Mouse (Mus musculus): ENCODE results near the gene Prps1. TPM values are rescaled to one million over a fixed set of nuclear protein-coding genes. Genes with fewer than 3 reads are reported as not detected.
"Not testable (repeated sequence)": the region's sequence is repeated elsewhere in the genome, so short reads cannot be mapped to it uniquely, and the experiment has no call there.

Prps1 gene
- polyA plus RNA-seq, 1 experiment from 2014 or later = 37.7 TPM

DNA sequence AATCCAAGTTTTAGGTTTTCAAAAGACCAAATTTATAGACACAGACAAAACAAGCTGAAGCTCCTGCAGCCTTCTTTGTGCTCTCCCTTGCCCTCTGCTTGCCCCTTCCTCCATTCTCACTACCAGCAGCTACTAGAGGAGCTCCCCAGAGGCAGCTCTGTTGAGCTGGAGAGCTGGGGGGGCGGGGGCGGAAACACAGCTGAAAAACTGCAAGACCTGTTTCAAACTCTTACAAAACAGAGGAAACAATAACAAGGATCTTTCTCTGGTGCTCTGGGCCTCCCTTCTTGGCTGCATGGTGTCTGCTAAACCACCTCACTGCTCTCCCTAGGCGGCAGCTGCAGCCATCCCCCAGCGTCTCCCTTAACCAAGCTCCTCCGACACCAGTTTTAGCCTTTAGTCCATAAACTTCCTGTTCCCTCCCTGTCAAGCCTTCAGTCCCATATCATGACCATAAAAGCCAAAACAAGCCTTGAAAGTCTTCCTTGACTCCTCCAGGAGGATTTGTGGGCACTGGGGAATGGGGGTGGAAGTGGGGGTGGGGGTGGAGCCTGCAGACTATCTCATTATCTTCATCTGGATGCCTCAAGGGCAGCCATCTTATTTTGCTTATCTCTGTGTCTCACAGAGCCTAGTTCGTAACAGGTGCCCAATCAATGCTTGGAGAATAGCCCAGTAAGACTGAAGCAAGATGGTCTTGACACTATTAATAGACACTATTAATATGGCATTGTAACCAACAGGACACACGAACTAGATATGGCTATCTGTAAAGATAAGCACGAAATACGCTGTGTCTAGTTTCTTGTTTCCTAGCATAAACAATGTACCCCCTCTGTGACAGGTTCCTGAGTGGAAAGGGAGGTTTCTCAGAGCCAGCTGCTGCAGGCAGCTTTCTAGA, 45.2 kb downstream of the Prps1 start:
- H3K27me3 ChIP-seq = peaks cover 6% of the 10 kb centered on the region; the same call in 1 of the 2 replicates

DNA sequence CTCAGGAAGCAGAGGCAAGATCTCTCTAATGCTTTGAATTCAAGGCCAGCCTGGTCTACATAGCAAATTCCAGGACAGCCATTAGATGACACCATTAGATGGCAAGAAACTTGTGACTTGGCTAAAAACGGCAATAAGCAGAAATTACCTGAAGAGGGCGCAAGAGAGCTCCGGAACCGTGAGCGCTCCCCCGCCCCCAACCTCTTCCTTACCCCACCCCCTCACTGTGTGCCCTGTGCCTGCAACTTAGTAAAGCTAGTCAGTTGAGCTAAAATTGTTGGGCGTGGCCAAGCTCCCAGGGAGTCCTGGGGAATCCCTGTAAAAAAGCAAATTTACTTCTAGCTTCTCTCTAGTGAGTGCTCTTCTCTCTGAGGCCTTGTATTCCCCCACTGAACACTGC, 47.5 kb downstream of the Prps1 start:
- no peaks in the 10 kb centered on the region for H3K9me3 ChIP-seq
- H3K4me2 ChIP-seq = no peak overlapping the region
- H3K4me3 ChIP-seq = no peak overlapping the region
- WGBS = 21% methylated on average over 7 of the region's 7 CpGs
- H3K36me3 ChIP-seq = no peaks in the 10 kb centered on the region
- H3K9ac ChIP-seq = no peak overlapping the region
- H3K27ac ChIP-seq = no peak overlapping the region
- no peak for ATAC-seq (ENCODE audit: insufficient number of reproducible peaks, low FRiP score, low TSS enrichment, low read depth)
- 0 out of 2 replicates have a peak, but pooled peaks cover 5% of the 10 kb centered on the region for H3K4me1 ChIP-seq
- peaks cover 13% of the 10 kb centered on the region for H3K27me3 ChIP-seq

More for the DNA sequence above, 45.2 kb downstream of the Prps1 start:
- Histone ChIP-seq H3K4me2 (no peak overlapping the region), H3K4me1 (0 out of 2 replicates have a peak, but pooled peaks cover 5% of the 10 kb centered on the region), H3K36me3 (no peaks in the 10 kb centered on the region), H3K9ac (no peak overlapping the region), H3K9me3 (no peaks in the 10 kb centered on the region), H3K27ac (no peak overlapping the region), H3K4me3 (no peak overlapping the region)
- WGBS = 60% methylated on average over 9 of the region's 9 CpGs
- ATAC-seq (ENCODE audit: insufficient number of reproducible peaks, low FRiP score, low TSS enrichment, low read depth) = no peak

DNA sequence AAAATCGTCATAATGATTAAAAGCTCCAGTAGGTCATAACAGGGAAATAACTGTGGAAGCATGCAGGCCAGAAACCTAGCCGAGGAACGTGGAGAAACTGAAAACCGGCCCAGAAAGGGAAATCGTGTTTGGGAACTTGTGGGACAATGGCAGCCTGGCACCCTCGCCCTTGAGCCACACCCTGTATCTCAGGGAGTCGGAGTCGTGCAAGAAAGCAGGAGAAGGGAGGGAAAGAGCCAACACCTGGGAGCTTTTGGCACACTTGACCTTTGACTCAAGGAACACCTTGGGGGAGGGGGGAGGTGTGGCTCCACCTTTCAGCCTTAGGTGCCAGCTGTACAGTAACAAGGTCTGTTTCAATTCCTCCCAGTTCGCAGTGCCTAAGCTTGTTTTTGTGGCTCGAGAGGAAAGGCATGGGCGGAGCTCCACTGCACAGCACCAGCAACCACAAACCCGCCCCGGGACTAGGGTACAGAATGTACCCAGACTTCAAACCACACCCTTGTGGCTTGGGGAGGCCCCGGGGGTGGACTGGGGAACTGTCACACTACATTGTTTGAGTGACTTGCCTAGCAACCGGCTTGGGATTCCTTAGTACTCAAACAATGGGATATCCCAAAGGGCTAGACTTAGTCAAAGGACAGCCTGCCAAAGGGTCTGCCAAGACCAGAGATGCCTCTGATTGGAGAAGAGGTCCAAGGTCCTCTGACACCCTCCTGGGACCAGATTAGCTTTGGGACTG, 49.3 kb downstream of the Prps1 start:
- WGBS = 61% methylated on average over 15 of the region's 15 CpGs
- no peak overlapping the region for H3K27ac ChIP-seq
- no peaks in the 10 kb centered on the region for H3K9me3 ChIP-seq
- H3K9ac ChIP-seq = no peak overlapping the region
- no peak overlapping the region for H3K4me3 ChIP-seq
- H3K27me3 ChIP-seq = peaks cover 15% of the 10 kb centered on the region
- no peaks in the 10 kb centered on the region for H3K36me3 ChIP-seq
- H3K4me2 ChIP-seq = no peak overlapping the region
- peak; percentile 78 for ATAC-seq (ENCODE audit: insufficient number of reproducible peaks, low FRiP score, low TSS enrichment, low read depth)
- peaks cover 7% of the 10 kb centered on the region; the same call in 1 of the 2 replicates for H3K4me1 ChIP-seq

DNA sequence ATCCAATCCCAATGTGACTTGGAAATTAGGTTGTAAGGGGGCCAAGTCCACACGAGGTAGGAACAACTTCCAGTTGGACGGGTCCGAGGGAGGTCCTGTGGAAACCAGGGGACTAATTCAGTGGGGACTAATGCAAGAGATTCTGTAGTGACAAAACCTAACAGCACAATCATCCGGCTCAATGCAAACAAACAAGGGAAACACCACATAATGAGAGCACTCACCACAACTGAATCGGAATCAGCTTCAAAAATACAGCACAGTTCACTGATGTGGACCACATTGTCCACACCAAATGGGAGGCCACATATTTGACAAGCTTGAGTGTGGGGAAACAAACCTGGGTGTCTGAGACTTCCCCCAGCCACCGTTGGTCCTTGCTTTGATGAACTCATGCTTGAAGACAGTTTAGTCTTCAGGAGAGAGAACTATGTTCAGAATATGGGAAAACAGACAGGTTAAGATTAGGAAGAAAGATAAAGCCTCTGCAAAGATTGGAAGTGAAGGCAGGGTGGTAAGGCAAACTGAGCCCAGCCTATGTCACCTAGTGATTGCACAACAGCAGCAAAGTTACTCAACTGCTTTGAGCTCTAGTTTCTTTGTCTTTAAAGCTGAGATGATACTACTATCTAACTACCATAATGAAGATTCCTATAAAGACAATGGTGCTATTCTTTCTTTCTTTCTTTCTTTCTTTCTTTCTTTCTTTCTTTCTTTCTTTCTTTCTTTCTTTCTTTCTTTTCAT, 50.2 kb downstream of the Prps1 start:
- Histone ChIP-seq H3K27me3 (peaks cover 20% of the 10 kb centered on the region), H3K9ac (no peak overlapping the region), H3K36me3 (no peaks in the 10 kb centered on the region), H3K9me3 (no peaks in the 10 kb centered on the region), H3K4me1 (peaks cover 13% of the 10 kb centered on the region), H3K27ac (no peak overlapping the region), H3K4me3 (no peak overlapping the region), H3K4me2 (no peak overlapping the region)
- ATAC-seq (ENCODE audit: insufficient number of reproducible peaks, low FRiP score, low TSS enrichment, low read depth) = no peak
- WGBS = 67% methylated on average over 6 of the region's 6 CpGs

DNA sequence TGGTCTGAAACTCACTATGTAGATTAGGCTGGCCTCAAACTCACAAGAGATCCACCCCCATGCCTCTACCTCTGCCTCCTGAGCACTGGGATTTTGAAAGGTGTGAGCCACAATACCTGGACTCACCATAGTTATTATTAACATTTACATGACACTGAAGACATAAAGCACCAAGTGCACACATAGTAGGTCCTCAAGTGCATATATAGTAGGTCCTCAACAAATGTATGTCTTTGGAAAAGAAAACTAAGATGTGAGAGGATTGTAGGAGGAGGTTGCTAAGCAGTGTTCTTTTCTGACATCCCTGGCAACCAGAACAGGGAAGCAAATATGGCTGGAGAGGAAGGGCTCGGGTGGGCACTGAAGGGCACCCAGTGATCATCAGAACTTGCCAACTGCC, 51.0 kb downstream of the Prps1 start:
- H3K9me3 ChIP-seq = no peaks in the 10 kb centered on the region
- H3K4me1 ChIP-seq = peaks cover 13% of the 10 kb centered on the region
- WGBS = 94% methylated on average over 1 of the region's 1 CpGs
- no peak overlapping the region for H3K9ac ChIP-seq
- ATAC-seq (ENCODE audit: insufficient number of reproducible peaks, low FRiP score, low TSS enrichment, low read depth) = no peak
- H3K36me3 ChIP-seq = no peaks in the 10 kb centered on the region
- H3K4me2 ChIP-seq = no peak overlapping the region
- no peak overlapping the region for H3K4me3 ChIP-seq
- H3K27me3 ChIP-seq = peaks cover 19% of the 10 kb centered on the region
- no peak overlapping the region for H3K27ac ChIP-seq

DNA sequence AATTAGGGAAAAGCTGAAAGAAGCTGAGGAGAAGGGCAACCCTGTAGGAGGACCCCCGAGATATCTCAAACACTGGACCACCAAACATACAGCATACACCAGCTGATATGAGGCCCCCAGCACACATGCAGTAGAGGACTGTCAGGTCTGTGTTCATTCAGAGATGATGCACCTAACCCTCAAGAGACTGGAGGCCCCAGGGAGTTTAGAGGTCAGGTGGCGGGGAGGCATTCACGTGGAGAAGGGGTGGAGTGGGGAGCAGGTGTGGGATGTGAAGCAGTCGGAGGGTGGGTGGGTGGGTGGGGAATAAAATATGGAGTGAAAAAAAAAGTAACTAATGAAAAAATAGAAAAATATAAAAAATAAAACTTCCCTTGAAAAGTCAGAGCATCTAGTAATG, 52.4 kb downstream of the Prps1 start:
- ATAC-seq (ENCODE audit: insufficient number of reproducible peaks, low FRiP score, low TSS enrichment, low read depth); H3K4me2 ChIP-seq; H3K36me3 ChIP-seq; H3K27ac ChIP-seq; H3K9ac ChIP-seq; H3K9me3 ChIP-seq; H3K4me3 ChIP-seq: not testable (repeated sequence)
- 73% methylated on average over 4 of the region's 4 CpGs for WGBS
- Histone ChIP-seq H3K4me1 (peaks cover 11% of the 10 kb centered on the region), H3K27me3 (peaks cover 26% of the 10 kb centered on the region)

DNA sequence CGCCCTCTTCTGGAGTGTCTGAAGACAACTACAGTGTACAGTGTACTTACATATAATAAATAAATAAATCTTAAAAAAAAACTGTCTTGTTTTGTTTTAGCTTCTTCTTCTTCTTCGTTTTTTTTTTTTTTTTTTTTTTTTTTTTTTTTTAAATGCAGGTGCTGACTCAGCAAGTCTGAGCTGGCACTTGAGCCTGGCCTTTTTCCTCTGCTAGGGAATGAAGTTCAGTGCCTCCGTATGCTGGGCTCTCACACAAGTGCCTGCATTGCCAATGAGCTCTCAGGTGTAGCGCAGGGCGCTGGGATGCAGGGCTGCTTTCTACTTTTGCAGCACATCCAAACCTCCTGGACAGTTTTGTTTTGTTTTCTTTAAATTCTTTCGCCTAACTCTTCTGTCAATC, 53.4 kb downstream of the Prps1 start:
- Histone ChIP-seq H3K27ac (peak overlapping the region; percentile 75; the same call in 1 of the 2 replicates), H3K9ac (no peak overlapping the region), H3K9me3 (no peaks in the 10 kb centered on the region), H3K4me2 (no peak overlapping the region), H3K4me3 (no peak overlapping the region), H3K4me1 (peaks cover 11% of the 10 kb centered on the region), H3K36me3 (no peaks in the 10 kb centered on the region), H3K27me3 (peaks cover 27% of the 10 kb centered on the region)
- 70% methylated on average over 6 of the region's 6 CpGs for WGBS
- no peak for ATAC-seq (ENCODE audit: insufficient number of reproducible peaks, low FRiP score, low TSS enrichment, low read depth)

DNA sequence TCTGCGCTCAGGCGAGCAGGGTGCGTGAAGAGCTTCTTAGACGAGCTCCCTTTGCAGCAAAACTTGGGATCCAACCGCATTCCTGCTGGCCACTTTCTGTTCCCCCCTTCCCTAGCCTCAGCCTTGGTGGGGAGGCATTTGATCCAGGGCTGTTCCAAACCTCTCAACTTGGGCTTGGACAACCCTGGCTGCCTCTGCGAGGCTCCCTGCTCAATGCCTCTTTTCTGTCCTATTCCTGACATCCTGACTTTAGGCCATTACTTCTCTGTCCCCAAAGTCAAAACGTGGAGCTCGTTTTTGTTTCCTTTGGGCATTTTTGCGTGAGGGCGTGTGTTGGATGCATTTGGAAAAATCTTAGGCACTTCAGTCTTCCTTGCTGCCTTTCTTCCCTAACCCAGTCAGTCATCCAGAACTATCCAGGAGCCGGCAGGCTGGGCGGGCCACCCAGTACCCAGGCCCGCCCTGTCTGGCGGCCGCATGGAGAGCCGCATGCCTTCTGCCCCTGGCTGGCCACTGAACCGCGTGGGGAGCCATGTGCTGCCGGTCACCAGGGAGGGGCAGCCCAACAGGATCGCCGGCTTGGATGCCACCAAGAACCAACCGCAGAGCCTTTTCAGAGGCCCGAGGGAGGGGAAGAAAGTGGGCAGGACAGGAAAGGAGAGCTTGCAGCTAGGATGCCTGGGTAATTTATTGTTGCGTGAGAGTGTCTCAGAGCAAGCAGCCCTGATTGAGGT, 54.5 kb downstream of the Prps1 start:
- H3K9me3 ChIP-seq = no peaks in the 10 kb centered on the region
- peak; percentile 72; the same call in 1 of the 2 replicates for ATAC-seq (ENCODE audit: insufficient number of reproducible peaks, low FRiP score, low TSS enrichment, low read depth)
- 41% methylated on average over 24 of the region's 24 CpGs for WGBS
- peaks cover 8% of the 10 kb centered on the region for H3K4me1 ChIP-seq
- peak overlapping the region; percentile 75; the same call in 1 of the 2 replicates for H3K27ac ChIP-seq
- peaks cover 33% of the 10 kb centered on the region for H3K27me3 ChIP-seq
- H3K36me3 ChIP-seq = no peaks in the 10 kb centered on the region
- H3K4me3 ChIP-seq = peak overlapping the region; percentile 20
- H3K9ac ChIP-seq = no peak overlapping the region
- H3K4me2 ChIP-seq = peak overlapping the region; percentile 35

DNA sequence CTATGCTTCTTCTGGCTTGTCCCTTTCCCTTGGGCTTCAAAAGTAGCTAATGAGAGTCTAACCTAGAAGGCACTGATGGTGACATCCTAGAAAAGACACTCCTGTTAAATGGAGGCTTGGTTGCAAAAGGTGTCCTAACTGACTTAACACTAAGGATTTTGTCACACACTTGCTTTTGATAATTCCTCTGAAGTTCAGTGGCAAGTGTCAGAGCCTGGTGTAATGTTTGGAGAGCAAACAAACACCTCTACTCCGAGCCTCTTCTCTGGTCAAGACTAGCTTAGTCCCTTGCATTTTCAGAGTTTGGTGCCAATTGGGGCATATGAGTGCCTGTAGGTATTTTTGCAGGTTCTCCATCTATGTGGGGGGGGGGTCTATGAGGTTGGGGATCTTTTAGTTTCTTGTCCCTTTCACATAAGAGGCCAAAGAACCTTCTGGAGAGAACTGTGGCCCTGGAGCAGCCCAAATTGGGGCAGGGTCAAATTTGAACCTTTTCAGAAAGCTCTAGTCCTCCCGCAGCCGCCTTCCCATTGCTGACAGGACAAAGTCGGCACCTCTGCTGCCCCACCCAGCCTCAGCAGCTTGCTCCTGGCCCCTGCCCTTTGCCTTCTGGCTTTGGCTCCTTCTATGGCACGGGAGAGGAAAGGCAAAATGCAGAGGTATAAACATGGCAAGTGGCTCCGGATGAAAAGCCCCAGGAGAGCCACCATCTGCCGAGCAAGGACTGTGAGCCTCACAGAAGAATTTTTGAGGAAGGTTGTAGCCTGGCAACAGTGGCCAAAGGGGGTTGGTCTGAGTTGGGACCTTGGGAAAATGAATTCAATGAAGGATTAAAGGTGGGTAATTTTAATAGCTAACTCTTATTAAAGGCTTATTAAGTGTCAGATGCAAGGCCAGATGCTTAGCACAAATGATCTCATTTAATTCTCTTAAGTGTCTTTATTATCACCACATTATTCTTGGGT, 55.6 kb downstream of the Prps1 start:
- WGBS = 61% methylated on average over 7 of the region's 7 CpGs
- no peak overlapping the region for H3K4me2 ChIP-seq
- H3K4me3 ChIP-seq = no peak overlapping the region
- H3K27me3 ChIP-seq = peaks cover 33% of the 10 kb centered on the region
- H3K9ac ChIP-seq = no peak overlapping the region
- H3K36me3 ChIP-seq = no peaks in the 10 kb centered on the region
- peak overlapping the region; percentile 75; the same call in 1 of the 2 replicates for H3K27ac ChIP-seq
- ATAC-seq (ENCODE audit: insufficient number of reproducible peaks, low FRiP score, low TSS enrichment, low read depth) = no peak
- no peaks in the 10 kb centered on the region for H3K9me3 ChIP-seq
- peaks cover 8% of the 10 kb centered on the region for H3K4me1 ChIP-seq

DNA sequence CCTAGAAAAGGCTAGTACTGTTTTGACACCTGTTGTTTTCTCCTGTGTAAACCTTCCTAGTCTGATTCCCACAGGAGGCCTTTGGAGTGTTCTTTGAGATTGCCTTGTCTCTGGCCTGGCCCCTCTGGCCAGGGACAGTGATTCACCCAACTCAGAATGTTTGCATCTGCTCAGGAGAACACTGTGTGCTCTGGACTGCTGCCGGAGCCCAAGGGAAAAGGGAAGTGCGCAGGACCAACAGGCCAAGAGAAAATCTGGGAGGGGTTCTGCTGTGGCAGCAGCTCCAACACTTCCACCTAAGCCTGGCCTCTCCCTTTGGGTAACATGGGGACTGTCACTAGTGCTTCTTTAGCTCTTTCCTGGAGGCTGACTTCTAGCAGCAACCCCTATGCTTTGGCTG, 57.0 kb downstream of the Prps1 start:
- Histone ChIP-seq H3K9me3 (no peaks in the 10 kb centered on the region), H3K4me3 (no peak overlapping the region), H3K9ac (no peak overlapping the region), H3K27ac (no peak overlapping the region), H3K36me3 (no peaks in the 10 kb centered on the region), H3K4me2 (no peak overlapping the region), H3K27me3 (peaks cover 31% of the 10 kb centered on the region), H3K4me1 (peaks cover 8% of the 10 kb centered on the region)
- WGBS = 70% methylated on average over 2 of the region's 2 CpGs
- no peak for ATAC-seq (ENCODE audit: insufficient number of reproducible peaks, low FRiP score, low TSS enrichment, low read depth)
